Mouse (Mus musculus): ENCODE data around the gene Gm20843.
"Not testable (repeated sequence)": the region's sequence is repeated elsewhere in the genome, so short reads cannot be mapped to it uniquely, and the experiment has no call there.

Gene Gm20843

DNA sequence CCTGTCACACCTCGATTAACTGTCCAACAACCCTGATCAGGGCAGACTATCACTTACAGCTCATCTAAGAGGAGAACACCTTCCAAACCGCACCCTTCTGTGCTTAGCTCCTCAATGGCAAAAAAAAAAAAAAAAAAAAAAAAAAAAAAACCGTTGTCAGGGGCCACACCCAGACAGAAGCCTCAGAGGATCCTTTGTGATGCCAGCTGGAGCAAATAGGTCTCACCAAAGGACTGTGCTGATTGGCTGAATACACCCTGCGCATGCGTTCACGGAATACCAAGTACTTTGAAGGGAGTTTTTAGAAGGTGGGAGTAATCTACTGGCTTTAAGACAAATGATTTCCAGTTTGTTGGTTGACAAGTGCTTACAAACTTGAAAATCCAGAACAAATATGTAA, at the start of gene Gm20843:
TSS of gene Gm20843 (minus strand) at position 101 of the 400 bp plus-strand sequence.
- not testable (repeated sequence) for DNase-seq (ENCODE audit: low spot score)

All from embryo, embryonic 10.5 days (tissue).